Mouse (Mus musculus) limb, embryonic 15.5 days (tissue): ENCODE results near the gene Cbfa2t3. TPM values are rescaled to one million over a fixed set of nuclear protein-coding genes. Genes with fewer than 3 reads are reported as not detected.

Experiments used
- ATAC-seq: fragments of 200-750 bp; cut with Nextera tagmentation; 2 replicates; pipeline ENCODE4 v1.8.0; 2017; ENCODE audit warnings: low read depth, moderate TSS enrichment; ENCODE audit not compliant: insufficient number of reproducible peaks, low FRiP score, low TSS enrichment
- H3K27ac ChIP-seq: fragments of 300-500 bp; sonication (generic); 2 replicates; pipeline ENCODE4 v1.5.1; 2015; ENCODE audit warnings: moderate library complexity, mild to moderate bottlenecking, inconsistent platforms
- H3K27me3 ChIP-seq: fragments of 300-500 bp; sonication (generic); 2 replicates; pipeline ENCODE4 v1.6.1; 2015; ENCODE audit warnings: inconsistent platforms
- H3K36me3 ChIP-seq: fragments of 300-500 bp; sonication (generic); 2 replicates; pipeline ENCODE4 v1.6.1; 2015; ENCODE audit warnings: inconsistent platforms
- H3K4me1 ChIP-seq: fragments of 300-500 bp; sonication (generic); 2 replicates; pipeline ENCODE4 v1.6.1; 2015; ENCODE audit warnings: inconsistent platforms
- H3K4me2 ChIP-seq: fragments of 300-500 bp; sonication (generic); 2 replicates; pipeline ENCODE4 v1.6.1; 2015; ENCODE audit warnings: mild to moderate bottlenecking, inconsistent platforms
- H3K4me3 ChIP-seq: fragments of 300-500 bp; sonication (generic); 2 replicates; pipeline ENCODE4 v1.5.1; 2015; ENCODE audit warnings: mild to moderate bottlenecking, inconsistent platforms
- H3K9ac ChIP-seq: fragments of 300-500 bp; sonication (generic); 2 replicates; pipeline ENCODE4 v1.6.1; 2015; ENCODE audit warnings: inconsistent platforms
- H3K9me3 ChIP-seq: fragments of 300-500 bp; sonication (generic); 2 replicates; pipeline ENCODE4 v1.6.1; 2016; ENCODE audit warnings: inconsistent platforms
- WGBS: fragments of 180-500 bp; shearing (Covaris S2); methylation state at CpG from one replicate; pipeline ENCODE4 v1.1.7; 2015; 5-methylcytosine and 5-hydroxymethylcytosine counted together
- polyA plus RNA-seq: library from polyadenylated mRNA; unstranded; fragments of >200 nt; fragmentation: Nextera tagmentation; extraction: Ambion mirVana; gene quantifications from 2 replicates; pipeline ENCODE4 v1.2.1, GENCODE M21; 2015

The Cbfa2t3 gene
- polyA plus RNA-seq, 1 experiment from 2014 or later: 4.6 TPM

- 64% methylated on average over 9 of the region's 9 CpGs for WGBS
- H3K36me3 ChIP-seq: 0 out of 2 replicates have a peak, but pooled peaks cover 6% of the 10 kb centered on the region
- H3K4me1 ChIP-seq: peaks cover 4% of the 10 kb centered on the region; the same call in 1 of the 2 replicates
- no peaks in the 10 kb centered on the region for H3K27me3 ChIP-seq
- ATAC-seq: no peak
- H3K27ac ChIP-seq: no peak overlapping the region
- no peaks in the 10 kb centered on the region for H3K9me3 ChIP-seq
- no peak overlapping the region for H3K4me2 ChIP-seq
- no peak overlapping the region for H3K4me3 ChIP-seq
- no peak overlapping the region for H3K9ac ChIP-seq
These were observed 73.1 kb downstream of the Cbfa2t3 start for GRCm38 (mm10) chr8:122625811-122626210.

GRCm38 (mm10) chr8:122624653-122625052, 74.3 kb downstream of the Cbfa2t3 start:
- H3K27me3 ChIP-seq: no peaks in the 10 kb centered on the region
- 76% methylated on average over 5 of the region's 5 CpGs for WGBS
- ATAC-seq: no peak

DNA sequence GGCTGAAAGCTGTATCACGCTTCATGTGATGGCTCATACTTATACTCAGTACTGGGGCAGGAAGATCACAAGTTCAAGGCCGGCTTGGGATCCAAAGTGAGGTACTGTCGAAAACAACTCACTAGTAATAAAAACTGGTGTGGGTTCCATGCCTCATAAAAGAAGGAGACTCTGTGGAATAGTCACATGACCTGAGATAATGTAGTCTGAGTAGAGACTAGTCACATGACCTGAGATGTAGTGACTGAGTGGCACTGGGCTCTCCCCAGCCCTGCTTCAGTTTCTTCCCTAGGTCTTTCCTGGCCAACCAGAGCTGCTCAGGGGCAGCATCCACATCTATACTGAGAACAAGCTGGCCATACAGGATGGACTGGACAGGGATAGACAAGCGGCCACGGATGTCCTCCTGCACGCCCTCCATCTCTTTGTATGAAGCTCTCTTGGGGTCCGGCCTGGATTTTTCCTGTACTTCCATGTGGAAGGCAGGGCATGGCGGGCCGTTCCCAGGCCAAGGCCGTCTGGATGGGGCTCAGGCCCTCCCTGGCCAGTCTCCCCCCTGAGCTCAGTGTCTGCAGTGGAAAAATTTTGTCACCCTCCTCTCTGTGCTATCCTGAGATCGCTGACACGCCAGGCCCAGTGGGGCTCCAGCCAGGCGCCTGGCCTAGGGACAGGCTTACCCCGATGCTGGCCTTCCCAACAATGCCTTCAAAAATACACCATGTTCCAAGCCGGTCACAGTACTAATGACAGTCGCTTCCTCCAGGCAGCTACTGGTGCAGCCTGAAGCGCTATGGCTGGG, 74.9 kb downstream of the Cbfa2t3 start:
- H3K9ac ChIP-seq: no peak overlapping the region
- H3K36me3 ChIP-seq: no peaks in the 10 kb centered on the region
- H3K27ac ChIP-seq: no peak overlapping the region
- WGBS: 85% methylated on average over 17 of the region's 17 CpGs
- H3K4me2 ChIP-seq: no peak overlapping the region
- H3K4me1 ChIP-seq: peaks cover 8% of the 10 kb centered on the region
- no peak for ATAC-seq
- H3K4me3 ChIP-seq: no peak overlapping the region
- no peaks in the 10 kb centered on the region for H3K27me3 ChIP-seq
- H3K9me3 ChIP-seq: no peaks in the 10 kb centered on the region

More at GRCm38 (mm10) chr8:122624653-122625052, 74.3 kb downstream of the Cbfa2t3 start:
- Histone ChIP-seq H3K9ac (no peak overlapping the region), H3K36me3 (no peaks in the 10 kb centered on the region), H3K4me2 (no peak overlapping the region), H3K4me3 (no peak overlapping the region), H3K9me3 (no peaks in the 10 kb centered on the region), H3K4me1 (peaks cover 5% of the 10 kb centered on the region), H3K27ac (no peak overlapping the region)

DNA sequence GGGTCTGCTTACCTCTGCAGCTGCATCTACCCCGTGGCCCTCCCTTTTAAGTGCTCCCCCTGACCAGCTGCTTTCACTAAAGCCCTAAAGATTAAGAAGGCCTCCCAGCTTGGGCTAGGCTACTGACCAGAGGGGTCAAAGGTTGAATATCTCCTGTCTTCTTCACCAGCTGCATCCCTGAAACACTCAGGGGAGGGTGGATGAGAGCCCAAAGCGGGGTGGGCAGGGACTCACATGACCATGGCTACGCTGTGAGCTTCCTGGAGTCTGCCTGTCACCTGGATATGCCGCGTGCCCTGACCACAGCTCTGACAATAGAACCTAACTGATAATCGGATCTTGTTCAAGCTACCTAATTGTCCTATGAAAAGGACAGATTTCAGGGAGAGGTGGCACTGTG, 76.2 kb downstream of the Cbfa2t3 start, which contains the start of gene Pabpn1l:
TSS of gene Pabpn1l (minus strand) at position 13 of the 400 bp plus-strand sequence.
- Histone ChIP-seq H3K4me2 (no peak within 1 kb of the TSS), H3K4me3 (no peak within 1 kb of the TSS), H3K36me3 (no peaks in the 10 kb centered on the region), H3K4me1 (peaks cover 13% of the 10 kb centered on the region), H3K27ac (no peak within 1 kb of the TSS), H3K27me3 (no peaks in the 10 kb centered on the region), H3K9ac (no peak within 1 kb of the TSS), H3K9me3 (no peaks in the 10 kb centered on the region)
- 63% methylated on average over 6 of the region's 6 CpGs for WGBS
- ATAC-seq: no peak

DNA sequence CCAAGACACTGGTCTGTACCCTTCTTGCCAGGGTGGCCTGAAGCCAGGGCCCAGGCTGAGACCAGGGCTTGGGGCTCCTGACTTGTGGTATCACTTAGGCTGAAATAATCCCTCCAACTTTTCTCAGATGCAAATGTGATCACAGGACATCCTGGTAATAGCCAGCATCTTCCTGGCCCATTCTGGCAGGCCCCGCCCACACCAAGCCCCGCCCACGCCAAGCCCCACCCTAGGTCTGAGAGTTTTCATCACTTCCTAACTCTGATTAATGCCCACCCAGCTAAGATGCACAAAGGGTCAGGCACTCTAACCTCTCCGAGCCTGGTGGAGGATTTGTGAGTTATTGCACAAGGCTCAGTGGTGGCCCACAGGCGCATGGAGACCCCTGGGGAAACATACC, 78.5 kb downstream of the Cbfa2t3 start:
- no peak overlapping the region for H3K4me2 ChIP-seq
- ATAC-seq: no peak
- 27% methylated on average over 5 of the region's 5 CpGs for WGBS
- H3K27me3 ChIP-seq: no peaks in the 10 kb centered on the region
- H3K27ac ChIP-seq: no peak overlapping the region
- H3K4me3 ChIP-seq: no peak overlapping the region
- H3K36me3 ChIP-seq: peaks cover under 1% of the 10 kb centered on the region; the same call in 1 of the 2 replicates
- H3K9ac ChIP-seq: no peak overlapping the region
- H3K9me3 ChIP-seq: no peaks in the 10 kb centered on the region
- peaks cover 24% of the 10 kb centered on the region for H3K4me1 ChIP-seq

DNA sequence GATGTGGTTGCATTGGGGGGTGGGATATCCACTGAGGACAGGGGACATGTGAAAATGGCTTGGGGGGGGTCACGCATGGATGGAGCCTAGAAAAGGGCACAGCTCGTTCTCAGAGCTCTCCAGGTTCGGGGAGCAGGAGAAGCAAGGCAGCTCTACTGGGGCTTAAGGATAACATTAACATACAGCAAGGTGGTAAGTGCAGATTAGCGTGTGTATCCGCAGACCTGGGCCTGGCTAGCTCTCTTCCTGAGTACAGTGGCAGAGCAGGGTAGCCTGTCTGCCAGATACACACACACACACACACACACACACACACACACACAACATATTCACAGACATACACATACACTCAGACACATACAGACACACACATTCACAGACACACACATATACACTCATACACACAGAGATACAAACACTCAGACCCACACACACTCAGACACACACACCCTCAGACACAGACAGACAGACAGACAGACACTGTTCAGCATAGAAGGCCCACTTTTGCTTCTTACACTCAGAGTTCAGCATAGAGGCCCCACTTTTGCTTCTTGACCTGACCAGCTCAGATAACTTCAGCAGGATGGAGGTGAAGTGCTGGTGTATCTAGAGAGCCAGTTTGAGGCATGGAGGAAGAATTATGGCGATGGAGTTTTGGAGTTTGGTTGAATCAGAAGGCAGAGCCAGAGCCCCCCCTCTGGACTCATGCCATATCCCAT, 80.1 kb downstream of the Cbfa2t3 start:
- no peak for ATAC-seq
- Histone ChIP-seq H3K4me1 (peaks cover 25% of the 10 kb centered on the region), H3K4me2 (no peak overlapping the region), H3K9me3 (no peaks in the 10 kb centered on the region), H3K27ac (no peak overlapping the region), H3K27me3 (no peaks in the 10 kb centered on the region), H3K36me3 (peaks cover 14% of the 10 kb centered on the region), H3K4me3 (no peak overlapping the region), H3K9ac (no peak overlapping the region)
- WGBS: 77% methylated on average over 6 of the region's 6 CpGs

DNA sequence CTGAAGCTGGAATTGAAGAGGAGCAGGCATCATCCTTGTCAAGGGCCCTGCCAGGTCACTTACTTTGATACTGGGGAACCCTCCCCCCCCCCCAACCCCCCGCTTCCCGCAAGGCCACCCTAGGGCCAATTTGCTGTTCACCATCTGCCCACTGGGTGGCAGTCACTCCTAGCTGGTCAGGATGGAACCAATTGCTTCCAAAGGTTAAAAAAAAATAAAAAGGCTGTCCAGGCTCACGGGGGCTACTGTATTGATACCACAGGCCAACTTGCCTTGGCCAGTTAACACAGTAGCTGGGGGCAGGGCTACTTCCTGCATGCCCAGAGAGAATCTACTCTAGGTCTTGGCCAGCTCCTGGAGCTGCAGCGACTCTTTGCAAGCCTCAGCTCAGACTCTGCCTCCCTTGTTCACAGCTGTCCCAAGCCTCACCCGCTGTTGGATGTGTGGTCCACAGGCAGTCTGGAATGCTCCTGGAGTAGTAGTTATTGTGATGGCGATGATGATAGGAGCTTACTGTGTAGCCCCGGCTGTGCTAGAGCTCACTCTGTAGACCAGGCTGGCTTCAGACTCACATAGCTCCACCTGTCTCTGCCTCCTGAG, 80.9 kb downstream of the Cbfa2t3 start:
- peaks cover 21% of the 10 kb centered on the region for H3K36me3 ChIP-seq
- no peak overlapping the region for H3K9ac ChIP-seq
- no peaks in the 10 kb centered on the region for H3K9me3 ChIP-seq
- H3K4me3 ChIP-seq: no peak overlapping the region
- H3K4me2 ChIP-seq: no peak overlapping the region
- peaks cover 27% of the 10 kb centered on the region for H3K4me1 ChIP-seq
- no peaks in the 10 kb centered on the region for H3K27me3 ChIP-seq
- H3K27ac ChIP-seq: no peak overlapping the region
- WGBS: 28% methylated on average over 5 of the region's 7 CpGs
- ATAC-seq: no peak

DNA sequence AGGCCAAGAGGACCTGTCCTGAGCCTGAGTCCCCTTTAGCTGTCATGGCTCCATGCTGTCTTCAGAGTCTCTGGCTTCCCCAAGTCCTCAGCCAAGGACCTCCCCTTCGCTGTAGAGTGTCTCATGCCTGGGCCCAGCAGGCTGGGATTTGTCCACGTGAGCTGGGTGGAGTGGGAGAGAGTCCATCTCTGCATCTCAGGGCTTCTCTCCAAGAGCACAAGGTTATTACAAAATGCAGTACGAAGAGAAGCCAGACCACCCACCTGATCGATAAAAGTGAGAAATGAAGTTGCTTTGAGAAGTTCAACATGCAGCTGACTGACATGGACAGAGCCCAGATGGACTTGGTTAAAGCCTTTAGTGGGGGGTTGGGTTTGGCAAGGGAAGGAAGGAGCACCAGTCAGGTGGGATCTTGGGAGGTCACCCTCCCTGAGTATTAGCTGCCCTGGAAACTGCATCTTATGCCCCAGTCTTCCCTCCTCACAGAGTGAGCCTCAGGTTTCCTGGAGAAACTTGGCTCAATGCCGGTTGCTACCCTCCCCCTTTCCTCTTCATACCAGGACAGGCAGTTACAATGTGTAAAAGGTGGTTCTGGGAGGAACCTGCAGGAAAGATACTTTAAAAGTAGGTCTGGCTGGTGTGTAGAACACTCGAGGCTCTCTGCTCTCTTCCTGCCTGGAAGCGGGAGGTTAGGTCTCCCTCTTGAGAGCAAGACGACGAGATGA, 82.6 kb downstream of the Cbfa2t3 start:
- no peaks in the 10 kb centered on the region for H3K9me3 ChIP-seq
- no peaks in the 10 kb centered on the region for H3K27me3 ChIP-seq
- H3K4me1 ChIP-seq: peaks cover 38% of the 10 kb centered on the region
- no peak overlapping the region for H3K4me3 ChIP-seq
- no peak for ATAC-seq
- H3K36me3 ChIP-seq: peaks cover 22% of the 10 kb centered on the region
- H3K4me2 ChIP-seq: no peak overlapping the region
- peak overlapping the region; percentile 62 for H3K27ac ChIP-seq
- H3K9ac ChIP-seq: no peak overlapping the region
- WGBS: 55% methylated on average over 9 of the region's 9 CpGs

- no peaks in the 10 kb centered on the region for H3K9me3 ChIP-seq
- peak within 1 kb of the TSS; percentile 78 for H3K27ac ChIP-seq
- peak within 1 kb of the TSS; percentile 64 for H3K9ac ChIP-seq
- peaks cover 22% of the 10 kb centered on the region for H3K36me3 ChIP-seq
- peak; percentile 97 for ATAC-seq
- H3K4me2 ChIP-seq: peak within 1 kb of the TSS; percentile 96
- H3K4me1 ChIP-seq: peaks cover 32% of the 10 kb centered on the region
- peak within 1 kb of the TSS; percentile 72 for H3K4me3 ChIP-seq
- under 1% methylated on average over 57 of the region's 57 CpGs for WGBS
- H3K27me3 ChIP-seq: no peaks in the 10 kb centered on the region
These were observed 87.4 kb downstream of the Cbfa2t3 start, which contains the start of the genes Galns and Trappc2l for GRCm38 (mm10) chr8:122611295-122612133. Gene Galns, minus strand, starts transcription at chr8:122611463. Gene Trappc2l, plus strand, starts transcription at chr8:122611640.

- Histone ChIP-seq H3K27ac (peak overlapping the region; percentile 75; the same call in 1 of the 2 replicates), H3K4me1 (peaks cover 24% of the 10 kb centered on the region), H3K27me3 (no peaks in the 10 kb centered on the region), H3K9me3 (no peaks in the 10 kb centered on the region), H3K4me3 (peak overlapping the region; percentile 72), H3K9ac (peak overlapping the region; percentile 61), H3K4me2 (peak overlapping the region; percentile 96), H3K36me3 (peaks cover 22% of the 10 kb centered on the region)
- 0 out of 2 replicates have a peak, but pooled peaks have one; percentile 3 for ATAC-seq
- WGBS: 4% methylated on average over 20 of the region's 20 CpGs
These were observed 88.2 kb downstream of the Cbfa2t3 start for GRCm38 (mm10) chr8:122610612-122611277.
